Comparison of ENCODE assay signal across 16 mouse cellular contexts in genomic region chr16:23972126-23972740, GRCm38 (mm10). TPM values are rescaled to one million over a fixed set of nuclear protein-coding genes. Genes with fewer than 3 reads are reported as not detected.
DNase-seq lines count a peak whose midpoint lies in the region; TF ChIP-seq lines count a peak whose summit lies in the region.
"Had no signal": no experiment of that assay in that cellular context is flagged by ENCODE, and none has a peak within 500 bp of the region (broad histone marks: within the 10 kb centered on the region; RNA-seq: fewer than 3 reads in every experiment).

No protein-coding gene starts in this region.

- H3K36me3 ChIP-seq in myocyte (ENCODE audit: control insufficient read depth, insufficient read depth), result peaks cover 77% of the 10 kb centered on the region
- H3K36me3 ChIP-seq: limb, embryonic 10.5 days; midbrain, embryonic 10.5 days had no signal

- no peak overlapping the region for H3K4me3 ChIP-seq in layer of hippocampus, adult 2 months
- no peak overlapping the region for H3K4me3 ChIP-seq in myocyte
- H3K4me3 ChIP-seq: heart, adult 2 months; limb, embryonic 10.5 days; midbrain, embryonic 10.5 days had no signal

- no peak overlapping the region for H3K4me2 ChIP-seq in myocyte (ENCODE audit: low read depth)

- no peak for TF ChIP-seq CTCF in layer of hippocampus, adult 2 months (conservative IDR thresholded peaks at IDR 0.05)

- TF ChIP-seq POLR2A in myocyte (IDR thresholded peaks at IDR 0.05; ENCODE audit: insufficient read length, low read depth), result no peak

- no peaks in the 10 kb centered on the region for H3K27me3 ChIP-seq in myocyte (ENCODE audit: control insufficient read depth, insufficient read depth, insufficient read length)

- H3K27ac ChIP-seq in layer of hippocampus, adult 2 months, result peak overlapping the region; percentile 33; the same call in 1 of the 2 replicates
- H3K27ac ChIP-seq: heart, adult 2 months; limb, embryonic 10.5 days had no signal

- no peak overlapping the region for H3ac ChIP-seq in myocyte (ENCODE audit: control insufficient read depth, insufficient read length)

- H3K79me2 ChIP-seq in myocyte (ENCODE audit: control insufficient read depth, insufficient read depth), result peaks cover under 1% of the 10 kb centered on the region

- peak; percentile 30 for DNase-seq in cerebellum, adult 9-11 months
- DNase-seq in cerebellum, postnatal 36 days, result no peak
- DNase-seq in layer of hippocampus, adult 2 months (ENCODE audit: low spot score in 2 of 2), result no peak
- no peak for DNase-seq in layer of hippocampus, adult 9-11 months
- peak; percentile 58 to 65 for DNase-seq in kidney, postnatal 36 days
- DNase-seq in thymus, postnatal 25 days, result no peak
- DNase-seq in layer of hippocampus, postnatal 14 days (ENCODE audit: low spot score in 2 of 2), result no peak
- DNase-seq: adrenal gland, adult 8-10 months; cerebellum, postnatal 14 days; heart, adult 2 months; heart, postnatal 4 days; lung, postnatal 14 days had no signal

TF ChIP-seq in myocyte, 11 proteins besides CTCF, POLR2A, EP300 and RAD21:
- no peak for TF ChIP-seq USF1 (IDR thresholded peaks at IDR 0.05; ENCODE audit: low read depth)
- TF ChIP-seq CEBPB (IDR thresholded peaks at IDR 0.05; ENCODE audit: insufficient read depth, poor library complexity, severe bottlenecking), result no peak
- no peak for TF ChIP-seq MAX (IDR thresholded peaks at IDR 0.05; ENCODE audit: low read depth)
- TF ChIP-seq POLR2AphosphoS2 (IDR thresholded peaks at IDR 0.05; ENCODE audit: insufficient read length, low read depth), result peak; percentile 11
- TF ChIP-seq MYOD1 (IDR thresholded peaks at IDR 0.05; ENCODE audit: control insufficient read depth in 1 of 3, insufficient read length in 2 of 3, low read depth in 2 of 3), result no peak

RNA-seq across cellular contexts. Expression of gene Gm37419, which starts 16.0 kb away (rescaled TPM):
- total RNA-seq in layer of hippocampus, adult 2 months (2021), result not detected
- polyA plus RNA-seq in myocyte (2012; fragmentation: generic; extraction: Trizol), result not detected
- total RNA-seq in layer of hippocampus, postnatal 14 days (2021), result not detected
- total RNA-seq: adrenal gland, adult 8-10 months; heart, adult 2 months; heart, postnatal 4 days had no signal
- polyA plus RNA-seq: embryonic facial prominence, embryonic 11.5 days; heart, adult 2 months; limb, embryonic 10.5 days; midbrain, embryonic 10.5 days had no signal

RNA-seq across cellular contexts. Expression of gene Bcl6, which starts 16.4 kb away (rescaled TPM):
- 10 to 100 TPM; 56.8 to 61.5 TPM for total RNA-seq in layer of hippocampus, adult 2 months (2021)
- 28.5 TPM for polyA plus RNA-seq in myocyte (2012; fragmentation: generic; extraction: Trizol)
- 10 to 100 TPM; 38.0 to 40.8 TPM for total RNA-seq in layer of hippocampus, postnatal 14 days (2021)

RNA-seq across cellular contexts. Expression of gene Rtp2, which starts 40.0 kb away (rescaled TPM):
- under 1 TPM; 0.32 to 0.54 TPM for total RNA-seq in layer of hippocampus, adult 2 months (2021)
- 0.01 TPM for polyA plus RNA-seq in myocyte (2012; fragmentation: generic; extraction: Trizol)
- under 1 TPM; 0.36 to 0.65 TPM for total RNA-seq in layer of hippocampus, postnatal 14 days (2021)
- total RNA-seq: adrenal gland, adult 8-10 months; heart, adult 2 months; heart, postnatal 4 days had no signal
- polyA plus RNA-seq: embryonic facial prominence, embryonic 11.5 days; heart, adult 2 months; limb, embryonic 10.5 days; midbrain, embryonic 10.5 days had no signal

Comparison
In these comparisons a context has a peak if more than half of its experiments do, and no peak if none do; other contexts are left out.
1. DNase-seq: peak in cerebellum, adult 9-11 months (single experiment) and kidney, postnatal 36 days (2 of 2); none in cerebellum, postnatal 36 days (0 of 2), layer of hippocampus, adult 2 months (0 of 2), layer of hippocampus, adult 9-11 months (single experiment), thymus, postnatal 25 days (single experiment) and layer of hippocampus, postnatal 14 days (0 of 2).